Mouse (Mus musculus): ENCODE results near the gene Uap1. TPM values are rescaled to one million over a fixed set of nuclear protein-coding genes. Genes with fewer than 3 reads are reported as not detected.
"Not testable (repeated sequence)": the region's sequence is repeated elsewhere in the genome, so short reads cannot be mapped to it uniquely, and the experiment has no call there.

Uap1 gene
- total RNA-seq, 2 experiments from 2014 or later: 57.7 to 79.1 TPM

DNA sequence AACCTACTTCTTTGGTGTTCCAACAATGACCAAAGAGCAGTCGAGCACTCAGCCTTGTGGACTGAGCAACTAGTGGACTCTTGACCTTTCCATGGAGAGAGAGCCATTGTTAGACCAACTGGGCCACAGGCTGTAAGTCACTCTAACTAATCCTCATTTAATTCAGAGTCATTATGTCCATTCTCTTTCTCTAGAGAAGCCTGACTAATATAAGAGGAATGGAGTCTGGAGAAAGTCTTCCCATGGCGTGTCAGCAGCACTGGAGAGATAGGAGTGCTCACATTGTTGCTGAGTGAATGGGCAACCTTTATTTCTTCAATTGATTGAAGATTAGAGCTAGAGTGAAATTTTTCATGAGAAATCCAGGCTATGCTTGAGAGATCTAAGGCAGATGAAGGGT is 50.1 kb downstream of the Uap1 start:
- ATAC-seq (ENCODE audit: poor library complexity, severe bottlenecking): no peak

DNA sequence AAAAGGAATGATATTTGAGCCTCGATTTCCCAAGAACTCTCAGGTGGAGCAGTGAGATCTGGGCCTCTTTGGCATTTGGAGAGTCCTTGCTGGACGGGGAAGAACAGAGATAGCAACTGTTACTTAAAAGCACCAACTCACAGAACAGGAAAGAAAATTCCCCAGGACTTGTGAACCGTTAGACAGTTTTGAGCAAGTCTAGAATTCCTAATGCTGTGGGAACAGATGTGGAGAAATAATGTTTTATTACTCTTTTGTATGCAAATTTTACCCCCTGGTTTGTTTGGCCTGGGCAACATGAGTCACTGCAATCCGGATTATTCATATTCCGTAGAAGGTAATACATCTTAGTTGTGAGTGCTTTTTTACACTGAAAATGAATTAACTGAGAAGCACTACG is 61.1 kb downstream of the Uap1 start:
- ATAC-seq (ENCODE audit: poor library complexity, severe bottlenecking): no peak

DNA sequence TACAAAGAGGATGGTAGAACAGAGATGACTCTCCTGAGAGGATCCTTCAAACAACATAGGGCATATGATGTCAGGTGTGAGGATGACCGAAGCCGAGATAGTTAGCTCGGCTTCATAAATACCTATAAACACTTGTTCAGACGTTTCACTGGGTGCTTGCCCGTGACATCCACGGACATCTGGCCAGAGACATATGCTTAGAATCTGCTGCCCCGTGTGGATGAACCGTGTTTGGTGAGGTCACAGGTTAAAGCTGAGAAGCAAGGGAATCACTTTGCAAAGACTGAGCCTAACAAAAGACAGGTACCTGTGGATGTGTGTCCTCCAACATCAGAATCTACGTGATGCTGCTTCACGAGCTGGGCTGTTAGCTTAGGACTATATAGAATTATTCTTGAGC is 62.5 kb downstream of the Uap1 start:
- ATAC-seq (ENCODE audit: poor library complexity, severe bottlenecking): no peak

DNA sequence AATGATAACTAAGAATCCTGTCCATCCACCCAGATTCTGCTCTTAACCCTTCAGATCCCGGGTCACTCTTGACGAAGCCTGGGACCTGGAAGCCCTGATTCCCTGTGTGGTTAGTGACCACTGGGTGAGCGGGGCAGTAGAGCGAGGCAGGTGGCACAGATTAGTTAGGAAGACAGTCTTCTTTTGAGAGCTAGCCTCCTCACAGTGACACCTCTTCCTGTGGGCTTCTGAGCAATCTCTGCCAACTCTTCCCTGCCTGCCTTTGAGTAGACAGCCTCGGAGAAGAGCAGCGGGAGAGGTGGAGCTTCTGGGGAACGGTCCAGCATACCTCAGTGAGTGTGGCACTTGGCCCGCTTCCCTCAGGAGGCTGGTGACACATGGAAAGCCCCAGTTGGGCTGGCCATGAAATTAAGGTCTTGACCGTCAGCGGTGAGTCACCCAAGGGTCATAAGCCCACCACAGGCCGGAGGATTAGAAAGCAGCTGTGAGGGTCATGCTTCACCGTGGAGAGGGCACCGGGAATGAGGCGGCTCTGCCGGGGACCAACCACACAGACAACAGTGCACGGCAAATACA is 63.0 kb downstream of the Uap1 start:
- no peak for ATAC-seq (ENCODE audit: poor library complexity, severe bottlenecking)

DNA sequence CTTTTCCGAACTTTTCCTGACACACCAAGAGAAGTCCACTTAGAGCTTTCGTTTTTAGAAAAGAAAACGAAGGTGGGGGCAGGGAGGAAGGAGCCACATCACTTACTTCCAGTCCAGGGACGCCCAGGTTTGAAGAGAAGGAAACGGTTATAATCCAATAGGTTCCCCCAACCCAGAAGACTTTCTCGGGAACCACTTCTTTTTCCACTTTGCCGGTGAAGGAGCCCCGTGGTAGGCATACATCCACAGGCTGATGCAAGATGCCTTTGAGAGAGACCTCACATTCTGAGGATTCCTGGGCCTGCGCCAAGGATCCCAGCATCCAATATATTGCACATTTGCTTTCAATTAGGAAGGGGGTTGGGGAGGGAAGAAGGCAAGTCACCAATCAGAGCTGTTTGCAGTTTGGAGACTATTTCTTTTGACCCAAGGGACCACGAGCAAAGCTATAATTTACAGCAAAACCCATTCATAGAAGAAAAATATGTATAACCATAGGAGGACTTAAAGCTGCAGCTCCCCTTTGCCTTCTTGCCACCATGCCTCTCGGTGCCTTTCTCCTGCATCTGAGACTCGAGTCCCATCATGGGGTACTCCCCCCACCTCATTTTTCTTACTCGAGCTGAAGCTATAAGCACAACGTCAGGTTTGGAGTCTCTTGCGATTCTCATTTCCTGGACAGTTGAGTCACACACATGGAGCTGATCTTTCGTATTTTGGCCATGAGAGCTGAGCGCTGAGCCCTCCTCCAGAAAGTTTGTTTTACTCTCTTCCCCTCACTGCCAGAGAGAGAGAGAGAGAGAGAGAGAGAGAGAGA is 64.0 kb downstream of the Uap1 start, which contains the start of gene Ddr2:
Gene Ddr2, minus strand, starts transcription at position 247 of the 817 bp plus-strand sequence.
- no peak for ATAC-seq (ENCODE audit: poor library complexity, severe bottlenecking)

DNA sequence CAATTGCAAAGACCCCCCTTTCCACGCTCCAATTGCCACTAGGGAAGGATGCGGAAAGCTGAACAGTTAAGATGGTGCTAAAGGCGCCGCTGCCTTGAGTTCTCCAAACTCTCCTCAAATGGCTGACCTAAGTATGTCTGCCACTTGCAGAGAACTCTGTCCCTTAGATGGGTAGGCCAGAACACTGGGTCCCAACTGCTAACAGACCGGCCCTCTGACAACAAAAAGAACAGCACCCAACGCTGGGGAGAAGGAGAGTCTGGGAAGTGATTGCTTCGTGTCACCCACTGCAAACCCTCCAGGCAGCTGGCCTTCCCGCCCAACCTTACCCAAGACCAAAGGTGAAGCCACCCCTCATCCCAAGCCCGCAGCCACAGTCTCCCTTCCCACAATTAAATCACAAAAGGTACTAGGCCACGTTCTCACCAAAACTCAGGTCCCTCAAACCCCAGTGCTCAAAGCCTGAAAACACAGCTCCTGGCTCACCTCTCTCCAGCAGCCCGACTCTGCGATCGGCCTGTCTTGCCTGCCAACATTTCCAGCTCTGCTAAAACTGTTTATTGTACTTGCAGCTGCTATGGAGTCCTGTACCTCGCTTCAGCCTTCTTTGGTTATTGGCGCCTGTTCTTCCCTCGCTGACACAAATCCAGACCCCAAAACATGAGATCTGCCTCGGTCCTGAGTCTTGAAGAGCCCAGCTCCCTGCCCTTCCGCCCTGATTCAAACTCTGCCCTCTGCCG is 64.8 kb downstream of the Uap1 start:
- no peak for ATAC-seq (ENCODE audit: poor library complexity, severe bottlenecking)

DNA sequence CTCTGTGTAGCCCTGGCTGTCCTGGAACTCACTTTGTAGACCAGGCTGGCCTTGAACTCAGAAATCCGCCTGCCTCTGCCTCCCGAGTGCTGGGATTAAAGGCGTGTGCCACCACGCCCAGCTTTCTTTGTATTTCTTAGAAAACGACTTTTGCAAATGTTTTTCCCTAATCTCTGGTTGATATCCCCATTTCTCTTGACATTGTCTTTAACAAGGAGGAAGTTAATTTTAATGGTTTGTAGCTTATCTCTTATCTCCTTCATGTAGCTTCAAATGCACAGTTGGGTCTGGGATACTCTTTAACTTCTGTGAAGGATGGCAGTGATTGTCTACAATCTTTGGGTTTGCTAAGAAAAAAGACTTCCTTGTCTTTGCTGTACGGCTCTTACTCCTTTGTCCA is 71.9 kb downstream of the Uap1 start:
- not testable (repeated sequence) for ATAC-seq (ENCODE audit: poor library complexity, severe bottlenecking)

Other genes with a start within 250 kb of the Uap1 start
- not detected in 2 replicates for gene Ccdc190, start 246.3 kb downstream of the Uap1 start, total RNA-seq (2015)
- not detected in 2 replicates for gene Ccdc190, start 246.3 kb downstream of the Uap1 start, total RNA-seq (2017)
- 2.8 and 2.9 TPM in 2 replicates for gene Hsd17b7, start 205.7 kb downstream of the Uap1 start, total RNA-seq (2015)
- 2.0 and 4.4 TPM in 2 replicates for gene Hsd17b7, start 205.7 kb downstream of the Uap1 start, total RNA-seq (2017)
- gene Ddr2, start 64.2 kb downstream of the Uap1 start, total RNA-seq (2015): not detected in 2 replicates
- 0.15 TPM in 1 of 2 replicates, not detected in the other for gene Ddr2, start 64.2 kb downstream of the Uap1 start, total RNA-seq (2017)
- gene Uhmk1, start 40.4 kb upstream of the Uap1 start, total RNA-seq (2015): 43.0 and 50.9 TPM in 2 replicates
- 48.3 and 55.7 TPM in 2 replicates for gene Uhmk1, start 40.4 kb upstream of the Uap1 start, total RNA-seq (2017)
- gene Sh2d1b2, start 57.8 kb upstream of the Uap1 start, total RNA-seq (2015): 0.57 TPM in 1 of 2 replicates, not detected in the other
- not detected in 2 replicates for gene Sh2d1b2, start 57.8 kb upstream of the Uap1 start, total RNA-seq (2017)
- 16.4 and 20.1 TPM in 2 replicates for gene Sh2d1b1, start 102.4 kb upstream of the Uap1 start, total RNA-seq (2015)
- 12.1 and 13.4 TPM in 2 replicates for gene Sh2d1b1, start 102.4 kb upstream of the Uap1 start, total RNA-seq (2017)
- gene Gm7694, start 131.4 kb upstream of the Uap1 start, total RNA-seq (2015): 5.7 and 5.8 TPM in 2 replicates
- gene Gm7694, start 131.4 kb upstream of the Uap1 start, total RNA-seq (2017): 2.7 and 4.1 TPM in 2 replicates
- gene Spata46, start 133.8 kb upstream of the Uap1 start, total RNA-seq (2015): not detected in 2 replicates
- gene Spata46, start 133.8 kb upstream of the Uap1 start, total RNA-seq (2017): not detected in 2 replicates

Data from megakaryocyte, adult 5-6 weeks (primary cell).